Comparison of ENCODE assay signal across 29 mouse cellular contexts in the genomic region with DNA sequence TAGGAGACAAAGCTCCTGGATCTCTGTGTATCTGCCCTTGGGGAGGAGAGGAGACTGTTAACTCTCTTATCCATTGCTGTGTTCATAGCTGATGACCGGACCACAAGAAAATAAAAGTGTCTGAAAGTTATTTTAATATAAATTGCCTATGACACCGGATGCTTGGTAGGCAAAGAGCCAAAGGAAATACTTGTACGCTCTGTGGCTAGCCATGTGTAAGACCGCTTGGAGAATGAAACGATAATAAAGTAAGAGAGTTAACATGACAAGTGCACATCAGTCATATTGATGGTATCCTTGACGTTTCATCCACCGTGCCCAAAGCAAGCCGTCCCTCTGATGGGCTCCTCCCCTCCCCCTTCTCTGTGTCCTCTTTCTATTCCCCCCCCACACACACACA.
A peak's percentile ranks its signal among the peaks of the same experiment; 100 is the strongest.
DNase-seq lines count a peak whose midpoint lies in the region; ATAC-seq and TF ChIP-seq lines count a peak whose summit lies in the region.
"Had no signal": no experiment of that assay in that cellular context is flagged by ENCODE, and none has a peak within 500 bp of the region (broad histone marks: within the 10 kb centered on the region; RNA-seq: fewer than 3 reads in every experiment).

No protein-coding gene starts in this region.

- intact Hi-C loops in gastrocnemius, postnatal 14 days (cut with DNase I; ENCODE audit: low total_unique reads) = no loop called here

- no peaks in the 10 kb centered on the region for H3K36me3 ChIP-seq in kidney, embryonic 14.5 days (ENCODE audit: control insufficient read depth, insufficient read depth, low read length)
- H3K36me3 ChIP-seq in kidney, postnatal 0 days (ENCODE audit: insufficient read depth, low read length) = no peaks in the 10 kb centered on the region
- H3K36me3 ChIP-seq in lung, embryonic 14.5 days (ENCODE audit: insufficient read depth) = no peaks in the 10 kb centered on the region
- H3K36me3 ChIP-seq: embryonic facial prominence, embryonic 12.5 days; embryonic facial prominence, embryonic 15.5 days; heart, embryonic 12.5 days; heart, embryonic 15.5 days; hindbrain, embryonic 10.5 days; hindbrain, embryonic 13.5 days had no signal

- no peaks in the 10 kb centered on the region for H3K27me3 ChIP-seq in kidney, embryonic 14.5 days (ENCODE audit: control insufficient read depth, insufficient read depth, low read length)
- no peaks in the 10 kb centered on the region for H3K27me3 ChIP-seq in kidney, postnatal 0 days (ENCODE audit: insufficient read depth, low read length)
- H3K27me3 ChIP-seq in lung, embryonic 14.5 days (ENCODE audit: insufficient read depth, low read length) = no peaks in the 10 kb centered on the region
- no peaks in the 10 kb centered on the region for H3K27me3 ChIP-seq in Patski
- H3K27me3 ChIP-seq: embryonic facial prominence, embryonic 12.5 days; embryonic facial prominence, embryonic 15.5 days; heart, embryonic 12.5 days; heart, embryonic 15.5 days; hindbrain, embryonic 13.5 days had no signal

- H3K9me3 ChIP-seq in kidney, embryonic 14.5 days (ENCODE audit: control insufficient read depth, low read length) = no peaks in the 10 kb centered on the region
- no peaks in the 10 kb centered on the region for H3K9me3 ChIP-seq in kidney, postnatal 0 days (replicated peaks; ENCODE audit: low read length)
- H3K9me3 ChIP-seq in lung, embryonic 14.5 days (ENCODE audit: low read depth, low read length) = no peaks in the 10 kb centered on the region
- H3K9me3 ChIP-seq: embryonic facial prominence, embryonic 12.5 days; embryonic facial prominence, embryonic 15.5 days; heart, embryonic 12.5 days; heart, embryonic 15.5 days; hindbrain, embryonic 10.5 days; hindbrain, embryonic 13.5 days had no signal

- DNase-seq in kidney, adult 11 months = no peak
- peak; percentile 87 for DNase-seq in kidney, postnatal 0 days (ENCODE audit: low spot score)
- DNase-seq in kidney, adult 8-10 months = no peak
- DNase-seq in lung, embryonic 14.5 days = peak; percentile 45
- DNase-seq in lung, adult 2 months = no peak
- DNase-seq in Patski (ENCODE audit: low read depth, low spot score) = no peak
- DNase-seq in gastrocnemius, postnatal 14 days = no peak
- DNase-seq: adrenal gland, postnatal 10 days; adrenal gland, postnatal 36 days; cerebellum, adult 18-20 months; cerebellum, adult 9-10 months; cerebellum, postnatal 14 days; forebrain, postnatal 0 days; gastrocnemius, adult 2 months; gastrocnemius, postnatal 25 days; heart, adult 18-20 months; heart, postnatal 10 days; heart, postnatal 36 days had no signal

- no peak overlapping the region for H3K4me3 ChIP-seq in kidney, embryonic 14.5 days (ENCODE audit: low read length)
- H3K4me3 ChIP-seq in kidney, postnatal 0 days (replicated peaks; ENCODE audit: low read depth, low read length) = no peak overlapping the region
- H3K4me3 ChIP-seq in lung, embryonic 14.5 days (ENCODE audit: low read depth, low read length) = no peak overlapping the region
- H3K4me3 ChIP-seq in lung, adult 2 months (replicated peaks; ENCODE audit: extremely low read depth, low read depth, low read length) = no peak overlapping the region
- H3K4me3 ChIP-seq: embryonic facial prominence, embryonic 12.5 days; embryonic facial prominence, embryonic 15.5 days; gastrocnemius, adult 2 months; heart, embryonic 12.5 days; heart, embryonic 15.5 days; hindbrain, embryonic 10.5 days; hindbrain, embryonic 13.5 days had no signal

- in situ Hi-C loops in Patski (cut with MboI; ENCODE audit: low pct_unique_long_range_greater_than_20kb) = no loop called here

- 0 out of 2 replicates have a peak overlapping the region, but pooled peaks have one; percentile 47 for H3K27ac ChIP-seq in kidney, embryonic 14.5 days (ENCODE audit: low read depth, low read length)
- H3K27ac ChIP-seq in kidney, postnatal 0 days = no peak overlapping the region
- no peak overlapping the region for H3K27ac ChIP-seq in lung, embryonic 14.5 days (ENCODE audit: low read depth)
- H3K27ac ChIP-seq: embryonic facial prominence, embryonic 12.5 days; embryonic facial prominence, embryonic 15.5 days; gastrocnemius, adult 2 months; heart, embryonic 15.5 days; hindbrain, embryonic 10.5 days; hindbrain, embryonic 13.5 days had no signal

- no peak overlapping the region for H3K4me2 ChIP-seq in kidney, embryonic 14.5 days (replicated peaks; ENCODE audit: low read depth, low read length)
- H3K4me2 ChIP-seq in kidney, postnatal 0 days (ENCODE audit: low read length) = no peak overlapping the region
- no peak overlapping the region for H3K4me2 ChIP-seq in lung, embryonic 14.5 days
- H3K4me2 ChIP-seq: embryonic facial prominence, embryonic 12.5 days; embryonic facial prominence, embryonic 15.5 days; heart, embryonic 12.5 days; heart, embryonic 15.5 days; hindbrain, embryonic 13.5 days had no signal

- H3K9ac ChIP-seq in kidney, embryonic 14.5 days (ENCODE audit: low read depth, low read length) = no peak overlapping the region
- no peak overlapping the region for H3K9ac ChIP-seq in kidney, postnatal 0 days (ENCODE audit: low read depth, low read length)
- no peak overlapping the region for H3K9ac ChIP-seq in lung, embryonic 14.5 days
- H3K9ac ChIP-seq: embryonic facial prominence, embryonic 12.5 days; embryonic facial prominence, embryonic 15.5 days; forebrain, postnatal 0 days; heart, embryonic 12.5 days; heart, embryonic 15.5 days; hindbrain, embryonic 13.5 days had no signal

- TF ChIP-seq CTCF in kidney, postnatal 0 days (IDR thresholded peaks at IDR 0.05; ENCODE audit: low read depth) = no peak
- no peak for TF ChIP-seq CTCF in lung, embryonic 14.5 days (IDR thresholded peaks at IDR 0.05; ENCODE audit: low read depth)
- TF ChIP-seq CTCF in lung, adult 2 months (IDR thresholded peaks at IDR 0.05; ENCODE audit: insufficient read depth, low read length) = no peak
- TF ChIP-seq CTCF in Patski (IDR thresholded peaks at IDR 0.05) = no peak

- H3K4me1 ChIP-seq in kidney, embryonic 14.5 days (ENCODE audit: control insufficient read depth, insufficient read depth, low read length) = peaks cover 17% of the 10 kb centered on the region
- peaks cover 16% of the 10 kb centered on the region for H3K4me1 ChIP-seq in kidney, postnatal 0 days (replicated peaks; ENCODE audit: insufficient read depth, low read length)
- H3K4me1 ChIP-seq in lung, embryonic 14.5 days (ENCODE audit: insufficient read depth) = peaks cover 3% of the 10 kb centered on the region; the same call in 1 of the 2 replicates
- H3K4me1 ChIP-seq in lung, adult 2 months (ENCODE audit: control insufficient read depth, insufficient read depth, low read length) = peaks cover 2% of the 10 kb centered on the region; the same call in 1 of the 2 replicates
- H3K4me1 ChIP-seq: hindbrain, embryonic 13.5 days had no signal

- ATAC-seq in kidney, embryonic 14.5 days (ENCODE audit: low FRiP score, low TSS enrichment) = peak; percentile 52
- ATAC-seq in kidney, postnatal 0 days (replicated peaks; ENCODE audit: low FRiP score, low read depth) = no peak
- ATAC-seq in lung, embryonic 14.5 days (ENCODE audit: insufficient read depth) = no peak
- ATAC-seq in Patski = peak; percentile 71
- ATAC-seq: activated CD4-positive, CD25-positive, alpha-beta regulatory T cell, adult 4 months; CD4-positive, CD25-positive, alpha-beta regulatory T cell, adult 4 months; forebrain, embryonic 14.5 days; forebrain, postnatal 0 days; hindbrain, embryonic 16.5 days had no signal

- WGBS in kidney, embryonic 14.5 days = 35% methylated on average over 8 of the region's 8 CpGs
- WGBS in kidney, postnatal 0 days = 20% methylated on average over 8 of the region's 8 CpGs
- 59% methylated on average over 8 of the region's 8 CpGs for WGBS in lung, embryonic 14.5 days
- WGBS in lung, adult 2 months = 44% methylated on average over 8 of the region's 8 CpGs

- POLR2A ChIA-PET in Patski (lab: Charles Lee) = interaction anchor here (0.6 to 1.1 kb wide), 4 partner anchors 12 to 111 kb away, joined by 3 to 4 read pairs (median 4); no protein-coding TSS in a partner anchor

- CTCF ChIA-PET in Patski (lab: Charles Lee) = interaction anchor here (1.0 to 2.8 kb wide), 5 partner anchors 17 to 66 kb away, joined by 3 to 9 read pairs (median 5); no protein-coding TSS in a partner anchor

- no peak for TF ChIP-seq POLR2A in lung, adult 2 months (IDR thresholded peaks at IDR 0.05; ENCODE audit: borderline replicate concordance, extremely low read depth, low read depth, low read length)

Comparison
In these comparisons a context has a peak if more than half of its experiments do, and no peak if none do; other contexts are left out.
1. ATAC-seq: peak in kidney, embryonic 14.5 days (single experiment) and Patski (single experiment); none in kidney, postnatal 0 days (single experiment) and lung, embryonic 14.5 days (single experiment).
2. DNase-seq: peak in kidney, postnatal 0 days (single experiment) and lung, embryonic 14.5 days (single experiment); none in kidney, adult 11 months (single experiment), kidney, adult 8-10 months (0 of 2), lung, adult 2 months (single experiment), Patski (single experiment) and gastrocnemius, postnatal 14 days (single experiment).